Mouse (Mus musculus) kidney, postnatal 10 days (tissue): Measurements from ENCODE around the gene Snapc3.
"Not testable (repeated sequence)": the region's sequence is repeated elsewhere in the genome, so short reads cannot be mapped to it uniquely, and the experiment has no call there.

Source experiments
- DNase-seq: peaks from one replicate; pipeline ENCODE4 v3.0.0; 2021; ENCODE audit warnings: mixed read lengths

Gene Snapc3

DNA sequence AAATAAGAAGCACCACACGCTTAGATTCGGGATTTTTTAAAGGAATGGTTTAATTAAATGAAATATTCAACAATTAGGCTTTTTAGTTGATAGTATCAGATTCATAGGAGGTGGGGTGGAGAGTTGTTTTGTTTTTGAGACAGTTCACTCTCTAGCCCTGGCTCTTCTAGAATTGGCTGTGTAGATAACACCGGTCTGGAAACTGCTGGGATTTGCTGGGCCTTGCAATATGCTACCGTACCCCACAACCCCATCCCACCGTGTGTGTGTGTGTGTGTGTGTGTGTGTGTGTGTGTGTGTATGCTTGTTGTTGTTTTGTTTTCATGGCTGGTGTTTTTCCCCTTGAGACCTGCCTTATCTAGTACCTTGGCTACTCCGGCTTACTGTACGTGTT is 83.5 kb downstream of the Snapc3 start:
- DNase-seq, result no peak

DNA sequence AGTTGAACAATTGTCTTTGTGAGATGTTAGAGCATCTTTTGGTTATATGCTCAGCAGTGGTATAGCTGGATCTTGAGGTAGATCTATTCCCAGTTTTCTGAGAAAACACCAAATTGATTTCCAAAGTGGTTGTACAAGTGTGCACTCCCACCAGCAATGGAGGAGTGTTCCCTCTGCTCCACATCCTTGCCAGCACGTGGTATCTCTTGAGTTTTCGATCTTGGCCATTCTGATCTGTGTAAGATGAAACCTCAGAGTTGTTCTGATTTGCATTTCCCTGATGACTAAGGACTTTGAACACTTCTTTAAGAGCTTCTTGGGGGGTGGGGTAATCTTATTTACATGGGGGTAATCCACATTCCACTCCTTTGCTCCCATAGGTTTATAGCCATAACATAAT is 92.1 kb downstream of the Snapc3 start:
- no peak for DNase-seq

DNA sequence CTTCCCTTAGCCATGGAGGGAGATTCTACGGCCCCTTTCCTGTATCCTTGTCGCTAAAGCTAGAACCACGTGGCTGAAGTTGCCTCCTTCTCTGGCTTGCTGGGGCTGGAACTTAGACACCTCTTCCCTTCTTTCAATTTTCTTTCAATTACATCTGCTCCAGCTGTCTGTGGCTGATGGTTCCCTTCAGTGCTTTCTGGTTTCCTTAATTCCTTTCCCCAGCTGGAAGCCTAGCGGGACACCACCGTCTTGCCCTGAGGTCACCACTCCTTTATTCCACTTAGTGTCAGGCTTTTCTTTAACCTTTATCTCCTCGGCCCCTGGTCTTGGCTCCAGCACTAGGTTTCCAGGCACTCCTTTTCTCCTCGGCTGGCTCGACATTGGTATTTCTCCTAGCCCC is 93.6 kb downstream of the Snapc3 start:
- DNase-seq, result no peak

DNA sequence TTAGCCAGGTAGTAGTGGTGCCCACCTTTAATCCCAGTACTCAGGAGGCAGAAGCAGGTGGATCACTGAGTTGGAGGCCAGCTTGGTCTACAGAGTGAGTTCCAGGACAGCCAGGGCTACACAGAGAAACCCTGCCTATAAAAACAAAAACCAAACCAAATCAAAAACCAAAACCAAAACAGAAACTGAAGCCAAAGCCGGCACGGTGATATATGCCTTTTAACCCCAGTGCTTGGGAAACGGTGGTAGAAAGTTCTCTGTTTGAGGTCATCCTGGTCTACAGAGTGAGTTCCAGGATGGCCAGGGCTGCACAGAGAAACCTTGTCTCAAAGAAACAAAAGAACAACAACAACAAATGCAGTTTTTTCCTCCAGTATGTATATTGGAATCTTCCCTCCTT is 94.7 kb downstream of the Snapc3 start:
- no peak for DNase-seq

DNA sequence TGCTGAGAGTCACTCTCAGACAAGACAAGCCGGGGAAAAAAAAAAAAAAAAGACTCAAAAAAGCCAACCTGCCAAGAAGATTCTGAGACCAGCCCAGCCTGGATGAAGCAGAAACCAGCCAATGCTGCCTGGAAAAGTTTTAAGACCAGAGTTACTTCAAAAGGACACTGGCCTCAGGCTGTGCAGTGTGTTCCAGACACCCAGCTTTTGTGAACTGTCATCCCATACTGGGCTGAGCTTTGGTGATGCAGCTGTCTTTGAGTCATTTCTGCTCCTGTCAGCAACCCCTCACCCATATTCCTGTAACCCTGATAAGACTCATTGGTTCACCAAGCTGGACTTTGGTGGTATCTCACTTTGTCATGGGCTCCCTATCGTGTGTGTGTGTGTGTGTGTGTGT is 95.1 kb downstream of the Snapc3 start:
- no peak for DNase-seq

DNA sequence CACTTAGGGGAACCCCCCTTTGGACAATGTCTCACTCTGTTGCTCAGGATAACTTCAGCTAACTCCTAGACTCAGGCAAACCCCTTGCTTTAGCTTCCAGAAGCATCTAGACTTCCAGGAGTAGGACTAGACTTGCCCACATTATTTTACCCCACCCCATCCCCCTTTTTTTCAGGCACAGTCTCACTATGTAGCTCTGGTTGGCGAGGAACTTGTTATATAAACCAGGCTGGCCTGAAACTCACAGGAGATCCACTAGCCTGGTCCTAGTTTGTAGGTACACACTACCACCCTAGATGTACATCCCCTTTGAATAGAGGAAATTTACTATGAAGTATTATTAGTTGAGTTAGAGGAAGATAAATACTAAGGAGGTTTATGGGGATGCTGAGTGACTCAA is 96.7 kb downstream of the Snapc3 start:
- no peak for DNase-seq

DNA sequence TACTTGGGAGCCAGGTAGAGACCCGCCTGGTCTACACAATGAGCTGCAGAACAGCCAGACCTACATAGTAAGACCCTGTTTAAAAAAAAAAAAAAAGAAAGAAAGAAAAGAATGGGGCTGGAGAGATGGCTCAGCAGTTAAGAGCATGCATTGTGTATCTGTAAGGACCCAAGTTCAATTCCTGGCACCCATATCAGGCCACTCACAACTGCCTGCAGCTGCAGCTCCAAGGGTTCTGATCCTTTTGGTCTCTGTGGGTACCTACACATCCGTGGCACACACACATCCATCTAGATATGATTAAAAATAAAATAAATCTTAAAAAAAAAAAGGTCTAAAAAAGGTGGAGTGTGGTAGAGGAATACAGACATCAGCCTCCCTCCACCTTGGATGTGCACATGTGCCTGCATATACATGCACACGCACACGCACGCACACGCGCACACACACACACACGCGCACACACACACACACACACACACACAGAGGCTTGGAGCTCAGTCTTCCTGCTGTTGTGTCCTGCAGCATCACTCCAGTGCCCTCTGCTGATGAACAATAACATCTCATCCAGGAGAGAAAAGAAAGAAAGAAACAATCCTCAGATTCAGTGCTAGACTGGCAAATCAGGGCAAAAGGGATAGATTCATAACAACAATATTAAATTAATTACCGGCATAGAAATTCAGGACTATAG is 97.6 kb downstream of the Snapc3 start:
- peak; percentile 13 for DNase-seq

DNA sequence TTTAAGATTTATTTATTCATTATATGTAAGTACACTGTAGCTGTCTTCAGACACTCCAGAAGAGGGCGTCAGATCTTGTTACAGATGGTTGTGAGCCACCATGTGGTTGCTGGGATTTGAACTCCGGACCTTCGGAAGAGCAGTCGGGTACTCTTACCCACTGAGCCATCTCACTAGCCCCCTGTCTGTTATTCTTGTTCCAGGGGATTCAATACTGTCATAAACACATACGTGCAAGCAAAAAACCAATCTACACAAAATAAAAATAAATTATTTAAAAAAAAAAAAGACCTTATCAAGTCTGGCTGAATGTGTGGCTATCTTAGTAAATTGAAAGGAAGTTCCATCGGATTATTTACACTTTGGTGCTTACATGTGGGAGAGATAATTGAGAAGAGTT is 98.6 kb downstream of the Snapc3 start:
- not testable (repeated sequence) for DNase-seq
